Mouse (Mus musculus): ENCODE results near the gene Myh7b.

The Myh7b gene

DNA sequence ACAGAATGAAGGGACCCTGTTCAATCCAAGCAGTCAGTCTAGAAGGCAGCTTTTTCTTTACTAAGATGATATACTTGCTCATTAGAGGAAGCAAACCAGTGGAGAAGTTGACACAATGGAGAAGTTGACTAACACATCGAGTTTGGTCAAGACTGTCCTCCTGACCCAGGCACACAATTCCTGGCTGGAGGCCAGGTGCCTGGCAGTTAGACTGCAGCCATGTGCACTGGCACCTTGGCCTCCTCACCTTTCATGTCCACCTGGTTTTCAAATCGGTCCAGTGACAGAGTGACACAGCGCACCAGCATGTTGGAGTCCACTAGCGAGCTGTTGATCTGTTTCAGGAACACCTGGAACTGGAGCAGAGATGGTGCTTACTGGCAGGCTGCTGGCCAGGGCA is 26.4 kb downstream of the Myh7b start:
- DNase-seq: no peak

DNA sequence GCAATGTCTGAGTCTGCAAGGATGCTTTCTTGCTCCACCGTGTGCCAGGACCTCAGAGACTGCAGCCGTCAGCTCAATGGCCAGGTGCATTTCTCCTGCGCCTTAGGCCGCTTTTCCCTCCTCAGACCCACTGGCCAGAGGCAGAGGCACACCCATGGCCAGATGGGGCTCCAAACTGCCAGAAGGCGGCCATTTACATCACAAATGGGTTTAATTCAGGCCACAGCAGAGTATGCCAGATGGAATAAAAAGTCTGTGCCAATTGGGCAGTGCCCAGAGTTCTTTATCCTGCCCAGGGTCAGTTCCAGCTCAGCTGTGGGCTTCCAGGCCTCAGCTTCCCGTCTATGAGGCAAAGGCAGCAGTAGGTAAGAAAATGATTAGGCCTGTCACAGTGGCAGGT is 29.6 kb downstream of the Myh7b start:
- peak; percentile 73 for DNase-seq

DNA sequence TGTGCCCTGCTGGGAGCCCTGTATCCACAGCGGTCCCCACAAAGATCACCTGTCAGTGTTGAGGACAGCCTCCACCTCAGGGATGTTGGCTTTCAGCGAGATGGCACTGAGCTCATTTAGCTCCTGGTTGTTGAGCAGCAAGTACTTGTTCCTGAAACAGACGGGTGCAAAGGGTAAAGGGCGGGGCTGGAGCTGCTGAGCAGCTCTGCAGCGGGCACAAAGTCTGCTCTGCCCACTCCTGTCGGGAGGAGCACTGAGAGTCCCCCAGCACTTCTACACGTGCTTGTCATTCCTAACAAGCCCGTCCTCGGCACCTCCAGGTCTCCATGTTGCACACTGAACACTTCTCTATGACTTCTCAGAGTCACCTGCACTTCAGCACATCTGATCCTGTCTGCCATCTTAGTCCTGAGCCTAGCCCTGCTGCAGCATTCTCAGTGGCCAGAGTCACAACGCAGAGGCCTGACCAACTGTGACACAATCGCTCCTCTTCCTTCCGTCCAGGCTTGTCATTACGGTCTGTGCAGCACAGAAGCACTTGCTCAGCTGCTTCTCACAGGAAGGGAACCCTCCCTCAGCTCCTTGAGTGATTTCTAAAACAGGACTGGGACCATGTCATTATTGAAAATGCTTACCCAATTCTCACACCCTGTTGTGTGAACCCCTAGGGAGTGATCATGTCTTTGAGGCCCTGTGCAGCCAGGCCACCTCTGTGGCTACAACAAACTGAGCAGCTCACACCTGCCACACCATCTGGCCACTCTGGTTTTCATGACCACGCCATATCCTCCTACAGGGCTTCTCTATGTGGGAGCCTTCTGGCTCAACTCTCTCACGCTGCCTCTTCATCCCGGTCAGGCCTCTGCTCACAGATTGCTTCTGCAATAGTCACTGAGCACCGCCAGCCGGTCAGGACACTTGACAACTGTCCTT is 30.8 kb downstream of the Myh7b start:
- DNase-seq: peak; percentile 49

DNA sequence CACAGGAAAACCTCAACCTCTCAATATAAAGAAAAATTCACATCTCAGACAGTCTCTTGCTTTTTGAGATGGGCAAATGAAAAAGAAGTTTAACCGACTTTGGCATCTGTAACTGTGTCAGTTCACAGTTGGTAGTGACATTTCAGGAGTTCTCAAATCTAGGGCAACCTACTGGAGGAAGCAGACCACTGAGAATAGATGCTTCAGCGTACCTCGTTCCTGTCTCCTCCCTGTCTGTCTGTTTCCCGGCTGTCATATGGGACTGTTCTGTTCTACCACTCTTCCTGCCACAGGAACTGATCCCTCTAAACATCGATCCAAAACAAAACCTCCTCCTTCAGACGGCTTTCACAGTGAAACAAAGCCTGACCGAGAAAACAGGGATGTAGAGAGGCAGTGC is 34.7 kb downstream of the Myh7b start:
- DNase-seq: no peak

- DNase-seq: no peak
Measured at GRCm38 (mm10) chr2:155652618-155653017, 41.6 kb downstream of the Myh7b start.

DNA sequence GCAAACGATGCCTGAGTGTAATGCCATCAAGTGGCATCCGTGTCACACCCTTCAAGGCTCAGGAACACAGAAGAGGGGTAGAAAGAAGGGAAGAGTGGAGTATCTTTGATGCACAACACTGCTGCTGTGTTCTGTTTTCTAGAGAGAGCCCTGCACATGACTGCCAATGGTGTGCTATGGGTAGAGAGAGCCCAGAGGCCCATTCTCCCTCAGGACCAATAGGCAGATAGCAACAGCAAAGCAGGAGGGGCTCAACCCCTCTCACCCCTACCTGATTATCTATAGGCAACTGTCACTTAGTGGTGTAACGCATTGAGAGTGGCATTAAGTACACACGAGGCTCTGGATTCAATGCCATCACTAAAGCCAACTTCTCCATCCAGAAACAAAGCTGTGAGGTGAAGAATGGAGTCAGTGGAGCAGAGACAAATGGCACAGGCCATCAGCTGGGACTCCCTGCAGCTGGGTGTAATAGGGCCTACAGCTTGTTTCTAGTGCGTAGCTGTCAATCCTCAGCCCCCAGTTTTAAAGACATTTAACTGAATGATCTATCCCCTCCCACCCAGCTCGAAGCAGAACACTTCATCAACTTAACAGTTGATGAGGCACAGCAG is 44.9 kb downstream of the Myh7b start:
- no peak for DNase-seq

DNA sequence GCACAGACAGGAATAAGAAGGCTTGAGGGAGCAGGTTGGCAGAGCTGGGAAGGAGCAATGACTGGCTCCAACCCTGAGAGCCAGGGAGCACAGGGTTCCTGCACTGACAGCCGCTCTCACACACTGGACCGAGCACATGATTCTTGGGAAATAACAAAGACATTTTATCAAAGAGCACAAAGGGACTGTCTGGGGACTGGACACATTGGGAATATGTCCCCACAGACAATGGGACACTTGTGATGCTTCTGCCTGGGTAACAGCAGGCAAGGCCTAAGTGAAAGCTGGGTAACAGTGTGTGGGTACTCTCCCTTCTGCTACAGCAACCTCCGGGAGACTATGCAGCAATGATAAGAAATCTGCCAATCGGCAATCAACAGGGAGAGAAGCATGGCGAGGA is 51.4 kb downstream of the Myh7b start:
- DNase-seq: peak; percentile 81

DNA sequence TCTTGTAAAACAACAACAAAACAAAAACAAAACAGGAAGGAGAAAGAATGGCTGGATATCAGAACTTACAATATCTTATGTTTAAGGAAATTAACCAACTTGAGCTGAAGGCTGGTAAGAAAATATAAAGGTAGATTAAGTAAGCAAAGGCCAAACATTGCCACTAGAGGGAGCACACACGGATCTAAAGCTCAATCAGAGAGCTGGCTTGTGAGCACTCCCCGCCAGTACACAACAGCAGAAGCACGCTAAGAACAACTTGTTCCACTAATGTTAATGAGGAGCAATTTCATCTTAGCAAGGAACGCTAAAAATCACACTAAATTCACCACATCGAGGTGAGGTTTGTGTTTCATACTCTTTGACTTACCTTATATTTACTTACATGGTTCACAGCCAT is 52.1 kb downstream of the Myh7b start:
- DNase-seq: peak; percentile 66

DNA sequence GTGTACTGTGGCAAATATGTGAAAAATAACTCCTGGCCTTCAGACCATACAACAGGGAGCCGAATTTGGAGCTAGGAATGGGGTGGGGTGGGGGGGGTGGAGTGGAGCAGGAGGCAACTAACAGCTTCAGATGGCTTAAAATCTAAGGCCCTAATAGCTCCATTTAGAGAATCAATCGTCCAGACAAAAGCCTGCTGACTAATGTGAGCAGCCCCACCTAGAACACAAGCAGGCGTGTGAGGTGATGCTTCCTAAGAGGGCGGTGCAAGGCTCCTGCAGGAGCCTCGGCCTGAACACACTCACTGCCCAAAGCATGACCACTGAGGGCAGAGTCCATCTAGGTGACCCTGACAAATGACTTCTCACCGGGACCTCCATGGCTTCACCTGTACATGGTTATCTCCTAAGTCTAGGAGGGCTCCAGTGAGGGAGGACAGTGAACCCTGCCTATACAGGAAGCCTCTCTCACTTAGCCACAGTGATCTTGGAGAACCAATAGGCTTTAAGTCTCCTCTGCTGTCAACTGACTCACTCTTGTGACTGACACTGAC is 53.0 kb downstream of the Myh7b start:
- DNase-seq: no peak

- DNase-seq: no peak
Measured at GRCm38 (mm10) chr2:155667881-155668280, 56.9 kb downstream of the Myh7b start.

DNA sequence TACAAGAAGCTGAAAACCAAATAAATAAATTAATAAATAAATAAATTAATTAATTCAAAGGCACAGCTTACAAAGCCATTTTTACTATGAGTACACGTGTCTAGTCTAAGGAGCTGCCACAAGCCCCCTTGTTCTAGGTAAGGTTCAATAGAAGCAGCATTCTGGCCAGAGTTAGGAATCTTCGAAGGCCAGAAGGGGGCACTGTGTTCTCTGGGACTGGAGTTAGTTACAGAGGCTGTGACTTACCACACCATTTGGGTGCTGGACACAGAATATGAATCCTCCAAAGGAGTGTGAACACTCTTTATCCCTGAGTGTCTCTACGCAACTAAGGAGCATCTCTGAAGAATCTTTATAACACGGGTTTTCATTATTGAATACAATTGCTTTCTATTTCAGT is 57.4 kb downstream of the Myh7b start:
- DNase-seq: no peak

DNA sequence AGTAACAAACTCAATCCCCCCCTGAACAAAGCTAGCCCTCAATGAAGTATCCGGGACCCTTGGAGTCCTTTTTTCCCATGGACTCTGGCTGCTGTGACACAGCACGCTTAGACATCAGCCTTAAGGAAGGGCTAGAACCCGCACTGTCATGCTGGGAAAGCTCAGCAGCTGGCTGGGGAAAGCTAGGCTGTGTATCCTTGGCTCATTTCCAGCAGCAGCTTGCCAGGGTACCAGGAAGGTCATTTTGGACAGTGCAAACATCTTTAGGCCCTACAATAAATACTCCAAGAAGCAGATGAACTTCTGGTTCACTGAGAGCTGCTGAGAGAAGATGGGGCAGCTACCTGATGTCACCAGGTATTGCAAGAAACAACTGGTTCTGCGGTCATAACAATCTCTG is 60.2 kb downstream of the Myh7b start:
- no peak for DNase-seq

- DNase-seq: no peak
Measured at GRCm38 (mm10) chr2:155673546-155673945, 62.5 kb downstream of the Myh7b start.

DNA sequence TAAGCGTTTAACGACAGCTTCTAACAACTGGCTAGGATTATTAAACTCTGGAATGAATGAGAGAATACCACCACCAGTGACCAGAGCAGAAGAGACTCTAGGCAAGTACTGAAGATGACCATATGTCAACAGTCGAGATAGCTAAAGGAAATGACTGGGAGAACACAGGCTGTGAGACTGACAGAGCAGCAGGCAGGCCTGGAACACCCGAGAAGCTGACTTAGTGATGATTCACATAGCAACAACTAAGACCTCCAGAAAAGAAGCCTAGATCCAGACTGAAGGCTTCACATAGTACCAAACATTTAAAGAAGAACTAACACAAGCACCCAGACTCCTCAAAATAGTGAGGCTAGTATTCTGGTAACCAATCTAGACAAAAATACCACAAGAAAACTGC is 64.1 kb downstream of the Myh7b start:
- DNase-seq: no peak

DNA sequence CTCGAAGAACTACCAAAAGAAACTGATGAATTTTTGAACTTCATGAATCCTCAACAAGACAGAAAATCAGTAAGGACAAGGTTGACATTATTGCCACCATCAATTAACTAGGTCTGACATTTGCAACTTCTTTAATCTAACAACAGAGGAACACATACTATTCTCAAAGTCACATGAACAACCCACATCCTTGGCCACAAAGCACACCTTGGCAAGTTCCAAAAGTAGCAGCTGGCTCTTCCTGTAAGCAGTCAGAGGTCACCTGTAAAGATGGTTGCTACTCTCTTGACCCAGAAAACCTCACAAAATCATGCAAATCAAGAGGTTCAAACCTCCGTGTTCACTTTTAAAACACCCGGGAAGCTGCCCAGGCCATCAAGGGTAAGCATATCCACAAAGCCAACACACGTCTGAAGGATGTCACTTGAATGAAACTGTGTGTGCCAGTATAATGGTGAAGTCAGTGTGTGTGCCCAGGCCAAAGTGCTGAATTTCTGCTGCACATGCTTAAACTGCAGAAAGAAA is 68.6 kb downstream of the Myh7b start:
- DNase-seq: no peak

- DNase-seq: no peak
Measured at GRCm38 (mm10) chr2:155680591-155680990, 69.6 kb downstream of the Myh7b start.

DNA sequence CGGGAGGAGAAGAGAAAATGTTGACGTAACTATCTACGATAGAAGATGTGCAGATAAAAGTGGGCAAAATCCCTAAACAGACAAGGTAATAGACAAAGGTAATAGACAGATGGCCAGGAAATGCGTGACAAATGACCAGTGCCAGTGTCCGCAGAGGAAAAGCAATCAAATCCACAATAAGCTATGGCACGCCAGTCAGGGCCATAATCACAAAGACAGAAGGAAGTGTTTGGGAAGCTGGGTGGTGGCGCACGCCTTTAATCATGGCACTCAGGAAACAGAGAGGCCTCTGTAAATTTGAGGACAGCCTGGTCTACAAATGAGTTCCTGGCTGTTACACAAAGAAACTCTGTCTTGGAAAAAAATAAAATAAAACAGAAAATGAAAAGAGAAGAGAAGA is 70.2 kb downstream of the Myh7b start:
- DNase-seq: no peak

GRCm38 (mm10) chr2:155681874-155682273 is 70.9 kb downstream of the Myh7b start:
- no peak for DNase-seq

GRCm38 (mm10) chr2:155683137-155683536 is 72.1 kb downstream of the Myh7b start:
- no peak for DNase-seq

- no peak for DNase-seq
Measured at GRCm38 (mm10) chr2:155683821-155684220, 72.8 kb downstream of the Myh7b start.
